9 mouse cellular contexts compared by ENCODE assay signal in genomic region chr13:35131272-35132185, GRCm38 (mm10).
DNase-seq lines count a peak whose midpoint lies in the region; ATAC-seq and TF ChIP-seq lines count a peak whose summit lies in the region.
"Had no signal": no experiment of that assay in that cellular context is flagged by ENCODE, and none has a peak within 500 bp of the region (broad histone marks: within the 10 kb centered on the region; RNA-seq: fewer than 3 reads in every experiment).

No protein-coding gene starts in this region.

- no peaks in the 10 kb centered on the region for H3K9me3 ChIP-seq in MEL (replicated peaks; ENCODE audit: insufficient read depth, low read length)
- H3K9me3 ChIP-seq: limb, embryonic 12.5 days had no signal

- intact Hi-C loops in heart, postnatal 14 days (cut with DNase I), result no loop called here

- H3K4me3 ChIP-seq in MEL (ENCODE audit: control insufficient read depth in 1 of 2, insufficient read depth in 1 of 2, low read depth in 2 of 2, low read length in 2 of 2), result no peak overlapping the region
- H3K4me3 ChIP-seq: limb, embryonic 12.5 days had no signal

- H3K79me2 ChIP-seq in MEL (ENCODE audit: control insufficient read depth, insufficient read depth, low read length, poor library complexity), result no peaks in the 10 kb centered on the region

- H3K4me1 ChIP-seq in MEL (ENCODE audit: control insufficient read depth in 1 of 2, insufficient read depth in 2 of 2, low read length in 2 of 2), result peaks cover 8 to 26% of the 10 kb centered on the region in 2 experiments; a peak in 3 of 4 replicates
- H3K4me1 ChIP-seq: limb, embryonic 12.5 days had no signal

- TF ChIP-seq EP300 in MEL (IDR thresholded peaks at IDR 0.05; ENCODE audit: low read depth in 1 of 2, low read length in 2 of 2), result peak; percentile 17 to 41; a peak in 1 of 4 replicates

- H3K27ac ChIP-seq in MEL (ENCODE audit: control insufficient read depth, low read depth, low read length), result no peak overlapping the region
- H3K27ac ChIP-seq: limb, embryonic 12.5 days had no signal

- TF ChIP-seq CTCF in MEL (IDR thresholded peaks at IDR 0.05 in 2 of 3, conservative IDR thresholded peaks at IDR 0.05 in 1 of 3; ENCODE audit: control insufficient read depth in 1 of 3, insufficient read depth in 1 of 3, low read depth in 2 of 3, low read length in 3 of 3, poor library complexity in 1 of 3, severe bottlenecking in 1 of 3), result no peak

- ATAC-seq in cerebellum, adult (ENCODE audit: insufficient number of reproducible peaks, low FRiP score, low TSS enrichment), result peak; percentile 61
- ATAC-seq in monocyte, adult 5-6 weeks (replicated peaks; ENCODE audit: insufficient number of reproducible peaks, low FRiP score, low TSS enrichment, poor library complexity, severe bottlenecking), result 0 out of 2 replicates have a peak, but pooled peaks have one; percentile 31

- no peak for DNase-seq in cerebellum, postnatal 36 days
- peak; percentile 62 for DNase-seq in MEL (ENCODE audit: low read depth, low spot score)
- DNase-seq in heart, postnatal 14 days, result peak; percentile 26 to 27
- no peak for DNase-seq in adrenal gland, adult 18-20 months (ENCODE audit: low spot score in 2 of 2)
- no peak for DNase-seq in gastrocnemius, postnatal 4 days (ENCODE audit: low spot score in 2 of 2)
- DNase-seq in gastrocnemius, adult 8-10 months (ENCODE audit: low spot score in 2 of 2), result no peak

- H3K27me3 ChIP-seq in MEL (ENCODE audit: control insufficient read depth in 1 of 2, insufficient read depth in 2 of 2, low read length in 2 of 2), result no peaks in the 10 kb centered on the region
- H3K27me3 ChIP-seq: limb, embryonic 12.5 days had no signal

- no peak overlapping the region for H3K9ac ChIP-seq in MEL (ENCODE audit: control insufficient read depth, low read depth, low read length, poor library complexity, severe bottlenecking)
- H3K9ac ChIP-seq: limb, embryonic 12.5 days had no signal

- TF ChIP-seq RAD21 in MEL (IDR thresholded peaks at IDR 0.05; ENCODE audit: low read depth, low read length), result no peak

- no peak for TF ChIP-seq POLR2A in MEL (IDR thresholded peaks at IDR 0.05; ENCODE audit: control insufficient read depth in 1 of 2, insufficient read depth in 1 of 2, low read depth in 1 of 2, low read length in 2 of 2, poor library complexity in 1 of 2)

- H3K36me3 ChIP-seq in MEL (ENCODE audit: control insufficient read depth in 1 of 2, insufficient read depth in 2 of 2, low read length in 2 of 2), result peaks cover 0 to 13% of the 10 kb centered on the region in 2 experiments; a peak in 2 of 4 replicates
- H3K36me3 ChIP-seq: limb, embryonic 12.5 days had no signal

TF ChIP-seq in MEL, 35 proteins besides CTCF, POLR2A, EP300 and RAD21:
- TF ChIP-seq TCF12 (IDR thresholded peaks at IDR 0.05; ENCODE audit: low read depth, low read length) (peak; percentile 5; the same call in 1 of the 2 replicates), ZNF384 (IDR thresholded peaks at IDR 0.05; ENCODE audit: low read depth, low read length) (peak; percentile 71), MAZ (IDR thresholded peaks at IDR 0.05; ENCODE audit: low read depth, low read length) (no peak)

Comparison
In these comparisons a context has a peak if more than half of its experiments do, and no peak if none do; other contexts are left out.
1. DNase-seq: peak in MEL (single experiment) and heart, postnatal 14 days (2 of 2); none in cerebellum, postnatal 36 days (0 of 2), adrenal gland, adult 18-20 months (0 of 2), gastrocnemius, postnatal 4 days (0 of 2) and gastrocnemius, adult 8-10 months (0 of 2).